Mouse (Mus musculus) hindbrain, embryonic 14.5 days (tissue): Measurements from ENCODE around the gene Abracl. TPM values are rescaled to one million over a fixed set of nuclear protein-coding genes. Genes with fewer than 3 reads are reported as not detected.

ENCODE experiments used
- polyA plus RNA-seq: library from polyadenylated mRNA; unstranded; fragments of >200 nt; fragmentation: Nextera tagmentation; extraction: Ambion mirVana; gene quantifications from 2 replicates; pipeline ENCODE4 v1.2.1, GENCODE M21; 2014

Abracl gene
- polyA plus RNA-seq, 1 experiment from 2014 or later = 70.4 TPM

Other genes with a start within 250 kb of the Abracl start
- 1.6 and 1.9 TPM in 2 replicates for gene Txlnb, start 227.1 kb downstream of the Abracl start, polyA plus RNA-seq
- 6.7 and 8.1 TPM in 2 replicates for gene Heca, start 75.2 kb downstream of the Abracl start, polyA plus RNA-seq
- 22.5 and 25.2 TPM in 2 replicates for gene Reps1, start 32.6 kb upstream of the Abracl start, polyA plus RNA-seq
- 0.33 and 0.51 TPM in 2 replicates for gene Ect2l, start 187.6 kb upstream of the Abracl start, polyA plus RNA-seq
- gene Ccdc28a, start 211.7 kb upstream of the Abracl start, polyA plus RNA-seq = 4.8 and 7.0 TPM in 2 replicates